In the genomic region with DNA sequence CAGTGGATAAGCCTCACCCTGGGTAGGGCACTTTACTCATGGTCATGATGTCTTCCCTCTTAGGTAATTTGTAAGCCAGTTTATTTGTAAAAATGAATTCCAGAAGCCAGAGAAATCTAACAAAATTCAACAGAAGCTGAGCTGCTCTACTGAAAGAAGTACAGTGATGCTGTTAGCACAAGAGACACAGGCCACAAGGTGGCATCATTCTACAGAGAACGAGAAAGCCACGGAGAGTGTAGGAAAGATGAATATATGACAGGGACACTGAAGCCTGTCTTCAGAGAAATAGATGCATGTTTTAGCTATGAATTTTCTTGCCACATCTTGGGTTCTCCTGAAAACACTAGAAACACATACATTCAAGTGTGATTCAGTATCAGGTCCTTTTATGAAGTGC, we compare ENCODE assay signal across 10 mouse cellular contexts. TPM values are rescaled to one million over a fixed set of nuclear protein-coding genes. Genes with fewer than 3 reads are reported as not detected.
DNase-seq lines count a peak whose midpoint lies in the region; ATAC-seq and TF ChIP-seq lines count a peak whose summit lies in the region.
"Had no signal": no experiment of that assay in that cellular context is flagged by ENCODE, and none has a peak within 500 bp of the region (broad histone marks: within the 10 kb centered on the region; RNA-seq: fewer than 3 reads in every experiment).

No protein-coding gene starts in this region.

- DNase-seq in liver (peak; percentile 5), adipocyte (ENCODE audit: low spot score) (peak; percentile 46)
- peak; percentile 13 to 24 for DNase-seq in cerebellum, postnatal 36 days
- DNase-seq in kidney, postnatal 0 days (ENCODE audit: low spot score), result peak; percentile 60
- peak; percentile 47 for DNase-seq in limb, embryonic 11.5 days (ENCODE audit: low spot score)
- peak; percentile 33 for DNase-seq in stomach, postnatal 0 days (ENCODE audit: low spot score)

- no peak for TF ChIP-seq EP300 in stomach, postnatal 0 days (optimal IDR thresholded peaks at IDR 0.05)

- H3K36me3 ChIP-seq in liver, embryonic 12.5 days, result no peaks in the 10 kb centered on the region
- no peaks in the 10 kb centered on the region for H3K36me3 ChIP-seq in kidney, postnatal 0 days (ENCODE audit: insufficient read depth, low read length)
- no peaks in the 10 kb centered on the region for H3K36me3 ChIP-seq in limb, embryonic 11.5 days (ENCODE audit: control insufficient read depth, insufficient read depth, low read length)
- H3K36me3 ChIP-seq in stomach, postnatal 0 days (ENCODE audit: control insufficient read depth, insufficient read depth, low read length), result no peaks in the 10 kb centered on the region
- H3K36me3 ChIP-seq: liver, embryonic 15.5 days had no signal

- 27% methylated on average over 2 of the region's 2 CpGs for WGBS in liver, embryonic 12.5 days (ENCODE audit: insufficient replicate concordance)
- 24% methylated on average over 2 of the region's 2 CpGs for WGBS in kidney, postnatal 0 days
- 35% methylated on average over 2 of the region's 2 CpGs for WGBS in limb, embryonic 11.5 days
- 22% methylated on average over 2 of the region's 2 CpGs for WGBS in stomach, postnatal 0 days

- H3K4me2 ChIP-seq in liver, embryonic 12.5 days, result no peak overlapping the region
- H3K4me2 ChIP-seq in kidney, postnatal 0 days (ENCODE audit: low read length), result no peak overlapping the region
- H3K4me2 ChIP-seq in limb, embryonic 11.5 days (ENCODE audit: low read depth, severe bottlenecking), result no peak overlapping the region
- no peak overlapping the region for H3K4me2 ChIP-seq in stomach, postnatal 0 days (replicated peaks; ENCODE audit: low read depth)
- H3K4me2 ChIP-seq: liver, embryonic 15.5 days had no signal

- ATAC-seq in liver, embryonic 12.5 days, result no peak
- no peak for ATAC-seq in kidney, postnatal 0 days (replicated peaks; ENCODE audit: low FRiP score, low read depth)
- no peak for ATAC-seq in limb, embryonic 11.5 days (ENCODE audit: insufficient number of reproducible peaks, low FRiP score, low TSS enrichment, low read depth)
- no peak for ATAC-seq in stomach, postnatal 0 days (ENCODE audit: low FRiP score, low TSS enrichment)
- no peak for ATAC-seq in activated CD4-positive, CD25-positive, alpha-beta regulatory T cell, adult 4 months

- no peak overlapping the region for H3K27ac ChIP-seq in liver, embryonic 12.5 days
- no peak overlapping the region for H3K27ac ChIP-seq in kidney, postnatal 0 days
- no peak overlapping the region for H3K27ac ChIP-seq in limb, embryonic 11.5 days (replicated peaks; ENCODE audit: low read depth, low read length)
- no peak overlapping the region for H3K27ac ChIP-seq in stomach, postnatal 0 days (replicated peaks)
- H3K27ac ChIP-seq: liver, embryonic 15.5 days had no signal

- peak; percentile 74 for TF ChIP-seq CTCF in kidney, postnatal 0 days (IDR thresholded peaks at IDR 0.05; ENCODE audit: low read depth)
- peak; percentile 81 for TF ChIP-seq CTCF in stomach, postnatal 0 days (IDR thresholded peaks at IDR 0.05; ENCODE audit: low read depth)

- no peaks in the 10 kb centered on the region for H3K4me1 ChIP-seq in liver, embryonic 12.5 days
- no peaks in the 10 kb centered on the region for H3K4me1 ChIP-seq in kidney, postnatal 0 days (replicated peaks; ENCODE audit: insufficient read depth, low read length)
- H3K4me1 ChIP-seq in limb, embryonic 11.5 days (ENCODE audit: control insufficient read depth, insufficient read depth, low read length), result no peaks in the 10 kb centered on the region
- H3K4me1 ChIP-seq in stomach, postnatal 0 days (replicated peaks; ENCODE audit: control insufficient read depth, insufficient read depth), result no peaks in the 10 kb centered on the region
- H3K4me1 ChIP-seq: liver, embryonic 15.5 days had no signal

- no peak overlapping the region for H3K4me3 ChIP-seq in liver, embryonic 12.5 days
- H3K4me3 ChIP-seq in kidney, postnatal 0 days (replicated peaks; ENCODE audit: low read depth, low read length), result no peak overlapping the region
- H3K4me3 ChIP-seq in limb, embryonic 11.5 days (ENCODE audit: low read depth, low read length), result no peak overlapping the region
- no peak overlapping the region for H3K4me3 ChIP-seq in stomach, postnatal 0 days (ENCODE audit: low read depth, low read length)
- H3K4me3 ChIP-seq: liver, embryonic 15.5 days had no signal

- no peaks in the 10 kb centered on the region for H3K9me3 ChIP-seq in liver, embryonic 12.5 days (replicated peaks)
- H3K9me3 ChIP-seq in kidney, postnatal 0 days (replicated peaks; ENCODE audit: low read length), result no peaks in the 10 kb centered on the region
- H3K9me3 ChIP-seq in limb, embryonic 11.5 days (ENCODE audit: control insufficient read depth, low read length), result no peaks in the 10 kb centered on the region
- H3K9me3 ChIP-seq in stomach, postnatal 0 days (ENCODE audit: control insufficient read depth, low read length), result no peaks in the 10 kb centered on the region
- H3K9me3 ChIP-seq: liver, embryonic 15.5 days had no signal

- H3K9ac ChIP-seq in liver, embryonic 12.5 days, result no peak overlapping the region
- no peak overlapping the region for H3K9ac ChIP-seq in kidney, postnatal 0 days (ENCODE audit: low read depth, low read length)
- H3K9ac ChIP-seq in limb, embryonic 11.5 days (ENCODE audit: low read length), result no peak overlapping the region
- H3K9ac ChIP-seq in stomach, postnatal 0 days (ENCODE audit: low read length), result no peak overlapping the region
- H3K9ac ChIP-seq: liver, embryonic 15.5 days had no signal

- H3K27me3 ChIP-seq in liver, embryonic 12.5 days (replicated peaks), result no peaks in the 10 kb centered on the region
- H3K27me3 ChIP-seq in kidney, postnatal 0 days (ENCODE audit: insufficient read depth, low read length), result no peaks in the 10 kb centered on the region
- no peaks in the 10 kb centered on the region for H3K27me3 ChIP-seq in limb, embryonic 11.5 days (ENCODE audit: control insufficient read depth, insufficient read depth, low read length)
- H3K27me3 ChIP-seq in stomach, postnatal 0 days (ENCODE audit: control insufficient read depth, insufficient read depth, low read length), result no peaks in the 10 kb centered on the region
- H3K27me3 ChIP-seq: liver, embryonic 15.5 days had no signal

RNA-seq across cellular contexts. Expression of gene Gm438, which starts 20.7 kb away (rescaled TPM):
- polyA plus RNA-seq in liver, embryonic 12.5 days (2016; fragmentation: Nextera tagmentation; extraction: Ambion mirVana), result not detected in 2 replicates
- polyA plus RNA-seq in kidney, postnatal 0 days (2015; fragmentation: Nextera tagmentation; extraction: Ambion mirVana), result not detected in 2 replicates
- polyA plus RNA-seq in limb, embryonic 11.5 days (2014; fragmentation: Nextera tagmentation; extraction: Ambion mirVana), result not detected in 2 replicates
- 0.08 and 0.12 TPM in 2 replicates for polyA plus RNA-seq in stomach, postnatal 0 days (2015; fragmentation: Nextera tagmentation; extraction: Ambion mirVana)
- not detected for polyA plus RNA-seq in activated CD4-positive, CD25-positive, alpha-beta regulatory T cell, adult 4 months (2017; shearing (Covaris generic))
- polyA plus RNA-seq: liver, embryonic 15.5 days; stomach, embryonic 14.5 days had no signal

RNA-seq across cellular contexts. Expression of gene Gm13178, which starts 44.5 kb away (rescaled TPM):
- polyA plus RNA-seq in liver, embryonic 12.5 days (2016; fragmentation: Nextera tagmentation; extraction: Ambion mirVana), result not detected in 2 replicates
- polyA plus RNA-seq in kidney, postnatal 0 days (2015; fragmentation: Nextera tagmentation; extraction: Ambion mirVana), result not detected in 2 replicates
- not detected in 2 replicates for polyA plus RNA-seq in limb, embryonic 11.5 days (2014; fragmentation: Nextera tagmentation; extraction: Ambion mirVana)
- polyA plus RNA-seq in stomach, postnatal 0 days (2015; fragmentation: Nextera tagmentation; extraction: Ambion mirVana), result 0.17 and 0.38 TPM in 2 replicates
- polyA plus RNA-seq in activated CD4-positive, CD25-positive, alpha-beta regulatory T cell, adult 4 months (2017; shearing (Covaris generic)), result not detected
- polyA plus RNA-seq: liver, embryonic 15.5 days; stomach, embryonic 14.5 days had no signal

Comparison
In these comparisons a context has a peak if more than half of its experiments do, and no peak if none do; other contexts are left out.
1. DNase-seq: peak in every context shown above with its lines; median percentile 60 in kidney, postnatal 0 days; 47 in limb, embryonic 11.5 days; 46 in adipocyte; 33 in stomach, postnatal 0 days; 18 in cerebellum, postnatal 36 days; 5 in liver.